Mouse (Mus musculus) G1E-ER4 (cell line): ENCODE data around the gene Cep152. TPM values are rescaled to one million over a fixed set of nuclear protein-coding genes. Genes with fewer than 3 reads are reported as not detected.

Source experiments
- GATA1 ChIP-seq: IDR thresholded peaks from one replicate; pipeline ENCODE4 v1.8.0; 2012; ENCODE audit warnings: low read length, inconsistent platforms
- polyA plus RNA-seq: library from polyadenylated mRNA; stranded (reverse); fragments of >175 nt; gene quantifications from 2 replicates; pipeline ENCODE4 v1.2.3, GENCODE M21; 2012

The Cep152 gene
- polyA plus RNA-seq: 2.3 and 2.6 TPM in 2 replicates

DNA sequence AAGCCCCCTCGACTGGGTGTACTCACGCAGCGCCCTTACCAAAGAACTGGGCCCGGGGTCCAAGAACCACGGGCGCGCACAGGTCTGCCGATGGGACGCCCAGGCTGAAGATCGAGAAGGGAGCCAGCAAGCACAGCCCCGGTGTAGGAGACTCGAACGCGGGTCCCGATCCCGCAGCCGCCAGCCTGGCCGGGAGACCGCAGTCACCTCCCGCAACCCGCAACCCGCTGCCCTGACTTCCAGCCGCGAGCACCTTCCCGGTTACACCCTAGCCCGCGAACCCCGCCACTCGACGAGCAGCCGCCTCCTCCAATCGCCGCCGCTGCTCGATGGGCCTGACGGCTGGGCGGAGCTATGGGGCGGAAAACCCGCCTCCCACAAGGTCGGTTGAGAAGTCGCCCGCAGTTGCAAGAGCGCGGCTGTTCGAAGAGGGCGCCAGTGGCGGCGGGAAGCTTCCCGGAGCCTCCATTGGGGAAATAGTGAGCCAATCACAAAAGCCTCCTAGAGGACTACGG lies at the start of gene Cep152:
Cep152 (minus strand) TSS at position 277 of the 515 bp plus-strand sequence.
- no peak for TF ChIP-seq GATA1

- no peak for TF ChIP-seq GATA1
Measured at GRCm38 (mm10) chr2:125672957-125673631, 48.2 kb upstream of the Cep152 start, which contains the start of gene Eid1. Gene Eid1 (plus strand): TSS chr2:125673095.

- TF ChIP-seq GATA1: no peak
Measured at GRCm38 (mm10) chr2:125672568-125672956, 47.6 kb upstream of the Cep152 start.

GRCm38 (mm10) chr2:125670846-125671245 lies 45.9 kb upstream of the Cep152 start:
- no peak for TF ChIP-seq GATA1

DNA sequence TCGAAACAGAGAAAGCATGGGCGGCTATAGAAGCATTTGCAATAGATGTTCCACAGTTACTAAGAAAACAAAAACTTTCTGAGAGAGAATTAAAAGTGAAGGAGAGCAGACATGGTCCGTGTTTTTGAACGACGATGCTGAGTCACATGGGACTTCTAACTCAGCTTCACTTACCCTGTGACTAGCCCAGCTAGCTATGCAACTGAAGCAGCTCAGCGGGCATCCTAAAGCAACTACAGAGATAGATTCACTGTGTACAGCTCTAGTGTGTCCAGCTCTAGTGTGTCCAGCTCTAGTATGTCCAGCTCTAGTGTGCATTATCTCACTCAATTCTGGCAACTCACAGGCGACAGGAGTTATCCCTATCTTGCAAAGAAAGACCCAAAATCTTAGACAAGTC lies 42.8 kb upstream of the Cep152 start:
- TF ChIP-seq GATA1: no peak

- TF ChIP-seq GATA1: no peak
Measured at GRCm38 (mm10) chr2:125667184-125667583, 42.3 kb upstream of the Cep152 start.

DNA sequence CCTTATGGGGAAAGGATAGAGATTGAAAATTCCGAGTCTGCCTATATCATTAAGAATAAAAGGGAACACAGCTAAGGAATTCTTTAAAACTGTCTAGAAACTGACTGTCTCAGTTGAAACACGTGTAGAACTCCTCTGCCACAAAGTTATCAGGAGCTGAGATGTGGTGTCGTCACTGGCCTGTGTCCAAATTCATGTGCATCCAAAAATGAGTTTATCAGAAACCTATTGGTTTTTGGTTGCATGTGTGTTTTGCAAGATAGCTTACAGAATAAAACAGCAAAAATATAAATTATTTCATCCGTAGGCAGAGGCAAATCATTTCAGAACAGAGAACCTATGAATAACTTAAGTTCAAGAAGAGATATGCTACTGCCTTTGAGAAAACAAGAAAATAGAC lies 41.8 kb upstream of the Cep152 start:
- no peak for TF ChIP-seq GATA1

- no peak for TF ChIP-seq GATA1
Measured at GRCm38 (mm10) chr2:125665909-125666308, 41.0 kb upstream of the Cep152 start.

GRCm38 (mm10) chr2:125665213-125665612 lies 40.3 kb upstream of the Cep152 start:
- TF ChIP-seq GATA1: no peak

GRCm38 (mm10) chr2:125662517-125662916 lies 37.6 kb upstream of the Cep152 start:
- TF ChIP-seq GATA1: no peak

GRCm38 (mm10) chr2:125661156-125661555 lies 36.2 kb upstream of the Cep152 start:
- no peak for TF ChIP-seq GATA1

- no peak for TF ChIP-seq GATA1
Measured at GRCm38 (mm10) chr2:125660537-125661130, 35.7 kb upstream of the Cep152 start.

DNA sequence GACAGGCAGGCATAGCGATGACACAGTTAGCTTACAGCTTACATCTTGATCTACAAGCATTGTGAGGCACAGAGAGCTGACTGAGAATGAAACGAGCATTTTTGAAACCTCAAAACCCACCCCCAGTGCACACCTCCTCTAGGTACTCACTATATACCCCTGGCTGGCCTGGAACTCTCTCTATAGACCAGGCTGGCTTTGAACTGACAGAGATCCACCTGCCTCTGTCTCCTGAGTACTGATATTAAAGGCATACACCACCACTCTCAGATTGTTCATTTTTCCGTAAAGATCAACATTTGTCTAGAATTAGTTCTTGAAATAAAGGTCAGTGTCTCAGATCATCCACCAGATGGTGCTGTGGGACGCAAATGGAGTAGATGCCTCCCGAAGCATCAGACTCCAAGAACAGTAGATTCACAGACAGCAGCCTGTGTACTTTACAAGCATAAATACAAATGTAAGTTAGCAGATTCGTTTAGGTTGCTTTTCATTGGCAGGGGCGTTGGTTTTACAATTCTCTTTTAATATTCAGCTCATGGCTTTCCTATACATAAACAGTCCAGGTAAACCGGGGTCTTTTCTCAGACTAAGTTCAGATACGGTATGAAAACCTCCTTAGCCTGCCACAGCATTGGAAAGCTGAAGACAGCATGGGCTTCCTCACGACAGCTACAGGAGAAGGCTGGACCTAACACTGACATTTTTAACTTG lies 35.1 kb upstream of the Cep152 start:
- no peak for TF ChIP-seq GATA1

DNA sequence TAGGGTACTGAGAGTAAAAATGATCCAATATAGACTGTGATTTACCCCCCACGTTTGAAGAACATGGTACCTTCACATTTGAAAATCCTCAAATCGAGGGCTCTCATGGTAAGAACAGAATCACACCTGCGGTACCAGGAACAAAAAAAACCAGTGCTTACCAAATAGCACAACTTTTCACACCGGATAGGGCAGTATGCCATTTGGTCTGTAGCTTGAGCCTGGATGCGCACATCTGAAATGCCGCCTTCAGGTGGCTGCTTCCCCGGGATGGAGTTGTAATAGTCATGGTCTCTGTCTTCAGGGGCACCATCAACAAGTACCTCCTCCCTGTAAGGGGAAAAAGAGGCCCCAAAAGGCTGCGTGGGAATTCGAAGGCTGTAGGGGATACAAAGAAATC lies 30.5 kb upstream of the Cep152 start:
- TF ChIP-seq GATA1: no peak

DNA sequence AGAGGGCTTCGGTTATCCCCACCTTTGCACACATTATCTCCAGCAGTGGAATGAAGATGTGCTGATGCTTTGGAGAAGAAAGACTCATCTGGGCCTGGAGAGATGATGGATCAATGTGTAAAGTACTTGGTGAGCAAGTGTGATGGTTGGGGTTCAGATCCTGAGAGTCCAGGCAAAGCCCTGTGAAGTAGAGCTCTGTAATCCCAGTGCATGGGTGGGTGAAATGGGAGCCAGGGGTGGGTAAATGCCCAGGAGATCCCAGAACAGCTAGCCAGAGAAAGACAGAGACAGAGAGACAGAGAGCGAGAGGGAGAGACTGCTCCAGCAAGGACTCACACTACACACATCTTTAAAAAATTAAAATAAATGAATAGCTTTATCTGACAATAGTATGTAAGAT lies 28.4 kb upstream of the Cep152 start:
- TF ChIP-seq GATA1: no peak

- TF ChIP-seq GATA1: no peak
Measured at GRCm38 (mm10) chr2:125651563-125651962, 26.6 kb upstream of the Cep152 start.
